Mouse (Mus musculus): ENCODE measurements at regions not wholly inside any gene's neighbourhood (a gene's known extent, or its start where the extent isn't known, plus 50 kb on each side); places are given as distances from the start of the nearest gene placed in this dataset.

DNA sequence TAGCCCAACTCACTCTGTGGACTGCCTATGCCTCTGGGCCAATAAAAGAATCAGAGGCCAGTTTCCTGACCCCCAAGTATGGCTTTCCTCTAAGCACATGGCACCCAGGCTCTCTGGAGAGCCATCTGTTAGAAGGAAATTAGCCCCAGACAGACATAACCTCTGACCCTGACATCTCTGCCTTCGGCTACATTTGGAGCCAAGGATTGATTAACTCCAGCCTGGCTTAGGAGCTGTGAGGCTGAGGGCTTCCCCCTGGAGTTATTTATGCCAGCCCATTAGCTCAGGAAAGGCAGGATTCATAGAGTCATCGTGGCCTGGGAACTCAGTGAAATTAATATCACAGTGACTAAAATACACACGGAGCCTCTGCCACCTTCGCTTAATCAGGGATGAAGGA is 137.5 kb downstream of the Wscd1 start:
- peak; percentile 11 for DNase-seq (ENCODE audit: low spot score)

DNA sequence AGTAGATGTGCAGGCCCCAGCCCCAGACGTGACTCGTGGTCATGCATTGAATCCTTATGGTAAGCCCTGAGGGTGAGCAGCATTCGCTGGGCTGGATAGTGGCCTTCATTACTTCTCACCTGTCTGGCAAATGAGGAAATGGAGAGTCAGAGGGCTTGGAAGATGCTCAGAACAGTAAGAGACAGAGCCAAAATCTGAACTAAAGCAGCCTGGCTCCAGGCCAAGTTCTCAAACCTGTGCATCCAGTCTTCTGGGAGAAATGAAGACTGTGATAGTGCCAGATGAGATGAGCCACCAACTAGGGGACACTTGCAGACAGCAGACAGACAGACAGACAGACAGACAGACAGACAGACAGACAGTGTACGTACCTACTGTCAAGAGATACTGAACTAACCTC is 137.1 kb downstream of the Wscd1 start:
- DNase-seq (ENCODE audit: low spot score): no peak

DNA sequence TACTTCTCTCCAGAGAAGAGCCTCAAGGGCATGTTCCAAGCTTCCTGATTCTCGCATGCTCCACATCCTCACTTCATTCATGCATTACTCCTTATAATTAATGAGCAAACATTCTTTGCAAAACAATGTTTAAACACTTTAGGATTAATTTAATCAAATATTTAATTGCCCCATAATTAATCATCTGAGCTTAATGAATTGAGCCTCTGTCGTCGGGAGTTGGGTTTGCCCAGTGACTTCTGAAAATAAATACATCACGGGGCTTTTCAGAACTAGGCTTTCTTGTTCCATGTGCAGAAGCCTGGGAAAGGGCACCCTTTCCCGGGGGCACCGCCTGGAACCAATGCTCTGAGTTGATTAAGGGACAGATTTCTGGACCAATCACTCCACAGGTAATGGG is 135.1 kb downstream of the Wscd1 start:
- DNase-seq (ENCODE audit: low spot score): no peak

DNA sequence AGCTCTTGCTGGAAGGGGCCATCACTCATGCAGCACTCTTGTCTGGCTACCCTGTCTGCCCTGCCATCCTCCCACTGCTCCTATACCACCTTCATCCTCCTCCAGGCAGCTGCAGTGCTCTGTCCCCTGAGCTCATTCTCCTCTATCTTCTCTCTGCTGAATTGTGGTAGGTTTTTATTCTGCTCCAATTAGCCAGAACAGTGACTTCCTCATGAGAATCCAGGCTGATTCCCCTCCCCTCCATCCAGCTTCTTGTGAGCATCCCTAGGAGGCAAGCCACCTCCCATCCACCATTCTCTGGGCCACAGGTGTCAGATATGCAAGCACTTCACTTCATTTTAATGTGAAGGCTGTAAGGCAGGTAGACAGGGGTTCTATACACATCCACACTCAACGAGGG is 132.1 kb downstream of the Wscd1 start:
- no peak for DNase-seq (ENCODE audit: low spot score)

DNA sequence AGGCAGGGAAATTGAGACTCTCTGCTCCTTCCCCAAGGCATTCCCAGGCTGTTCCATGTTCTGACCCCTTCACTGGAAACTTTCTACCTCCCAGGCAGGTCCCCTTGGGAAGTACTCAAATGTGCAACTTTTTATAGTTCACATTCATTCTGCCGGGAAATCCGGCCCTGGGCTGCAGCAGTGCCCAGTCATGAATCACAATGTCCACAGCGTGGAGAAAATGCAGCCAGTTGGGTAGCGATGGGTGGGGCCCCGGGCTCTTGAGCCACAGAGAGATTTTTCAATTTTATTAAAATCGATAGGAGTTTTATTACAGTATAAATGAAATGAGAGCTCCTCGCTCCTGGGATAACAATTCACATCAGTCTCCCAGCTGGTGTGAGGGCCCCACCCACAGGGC is 121.6 kb downstream of the Wscd1 start:
- no peak for DNase-seq (ENCODE audit: low spot score)

DNA sequence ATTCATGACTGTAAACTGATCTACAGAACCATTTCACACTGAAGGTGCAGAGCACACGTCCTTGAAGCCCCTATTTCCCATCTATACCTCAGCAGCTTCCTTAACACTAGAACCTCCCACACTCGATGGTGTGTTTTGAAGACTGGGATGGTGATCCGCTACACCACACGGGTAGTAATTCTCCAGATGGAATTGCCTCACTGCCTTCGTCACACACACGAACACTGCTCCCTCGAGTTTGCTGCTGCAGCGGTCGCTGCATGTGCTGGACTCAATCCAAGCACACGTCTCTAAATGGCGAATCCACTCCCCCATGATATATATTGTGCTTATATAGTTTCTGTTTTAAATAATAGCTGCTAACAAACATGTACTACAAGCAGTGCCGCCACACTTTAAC is 117.0 kb downstream of the Wscd1 start:
- DNase-seq (ENCODE audit: low spot score): no peak

DNA sequence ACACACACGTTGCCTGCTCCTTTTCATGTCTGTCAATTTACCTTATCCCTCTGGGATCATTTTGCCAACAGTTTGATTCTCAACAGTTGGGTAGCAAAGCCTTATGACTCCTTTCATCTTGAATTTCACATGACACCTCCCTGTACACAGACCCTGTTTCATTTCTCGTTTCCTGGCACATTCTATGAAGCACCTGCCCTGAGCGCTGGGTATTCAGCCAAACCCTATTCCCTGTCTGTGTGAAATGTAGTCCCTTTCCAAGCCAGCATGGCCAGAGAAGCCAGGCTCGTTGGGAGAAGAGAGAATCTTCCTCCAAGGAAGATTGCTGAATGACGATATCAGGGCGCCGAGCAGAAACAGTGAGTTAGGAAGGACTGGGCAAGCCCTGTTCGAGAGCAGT is 108.2 kb downstream of the Wscd1 start:
- no peak for DNase-seq (ENCODE audit: low spot score)

DNA sequence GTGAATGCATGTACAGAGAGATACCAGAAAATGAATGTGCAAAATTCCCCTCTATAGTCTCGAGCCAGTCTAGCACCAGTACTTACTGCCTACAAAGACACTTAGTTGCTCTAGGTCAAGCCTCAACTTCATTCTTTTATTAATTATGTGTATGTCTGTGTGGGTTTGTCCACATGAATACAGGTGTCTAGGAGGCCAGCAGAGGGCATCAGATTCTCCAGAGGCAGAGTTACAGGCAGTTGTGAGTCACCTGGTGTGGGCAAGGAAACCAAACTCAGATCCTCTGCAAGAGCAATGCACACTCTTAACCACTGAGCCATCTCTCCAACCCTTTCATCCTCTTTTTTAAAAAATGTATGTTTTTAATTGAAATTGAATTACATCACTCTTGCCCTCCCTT is 105.8 kb downstream of the Wscd1 start:
- DNase-seq (ENCODE audit: low spot score): no peak

DNA sequence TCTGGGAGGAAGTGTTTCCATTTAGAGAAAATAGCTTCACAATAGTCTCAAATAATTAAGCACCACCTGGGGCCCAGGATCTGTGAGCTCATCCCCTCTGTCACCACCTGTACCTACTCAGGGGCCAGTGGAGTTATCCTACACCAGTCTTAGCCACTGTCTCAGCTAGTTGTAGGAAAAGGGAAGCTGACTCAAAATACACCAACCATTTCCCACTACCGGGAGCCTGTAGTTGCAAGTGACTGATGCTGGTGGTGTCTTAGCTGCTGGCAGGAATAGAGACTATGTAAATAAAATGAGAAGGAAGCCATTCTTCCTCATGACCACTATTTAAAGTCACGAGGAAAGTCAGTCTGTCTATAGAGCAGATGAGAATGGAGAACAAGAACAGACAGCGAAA is 105.3 kb downstream of the Wscd1 start:
- no peak for DNase-seq (ENCODE audit: low spot score)

DNA sequence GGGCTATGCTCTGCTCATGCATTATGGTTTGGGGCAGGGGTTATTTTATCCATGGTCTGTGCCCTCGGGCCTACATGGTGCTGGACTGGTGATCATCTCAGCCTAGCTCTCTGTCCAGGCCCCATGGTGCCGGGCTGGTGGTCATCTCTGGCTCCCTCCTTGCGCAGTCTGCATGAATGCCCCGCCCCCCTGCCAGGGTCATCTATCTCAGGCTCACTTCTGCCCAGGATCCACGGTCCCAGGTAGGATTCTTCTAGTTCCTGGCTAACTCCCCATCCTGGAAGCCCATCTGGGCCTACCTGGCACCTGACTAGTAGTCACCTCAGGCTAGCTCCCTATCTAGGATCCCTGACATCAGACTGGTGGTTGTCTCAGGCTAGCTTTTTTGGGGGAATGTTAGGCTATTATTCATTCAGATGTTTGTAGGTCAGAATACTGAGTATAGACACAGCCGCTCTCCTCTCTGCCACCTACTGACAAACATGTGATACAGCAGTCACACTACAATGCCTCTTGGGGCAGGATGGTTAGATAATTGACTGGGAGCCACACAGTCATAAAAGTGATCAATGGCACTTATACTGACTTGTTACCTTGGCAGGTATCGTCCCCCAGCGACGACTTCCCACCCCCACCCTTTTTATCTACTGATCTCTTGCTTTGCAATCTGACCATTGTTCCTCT is 98.1 kb downstream of the Wscd1 start:
- DNase-seq (ENCODE audit: low spot score): no peak

DNA sequence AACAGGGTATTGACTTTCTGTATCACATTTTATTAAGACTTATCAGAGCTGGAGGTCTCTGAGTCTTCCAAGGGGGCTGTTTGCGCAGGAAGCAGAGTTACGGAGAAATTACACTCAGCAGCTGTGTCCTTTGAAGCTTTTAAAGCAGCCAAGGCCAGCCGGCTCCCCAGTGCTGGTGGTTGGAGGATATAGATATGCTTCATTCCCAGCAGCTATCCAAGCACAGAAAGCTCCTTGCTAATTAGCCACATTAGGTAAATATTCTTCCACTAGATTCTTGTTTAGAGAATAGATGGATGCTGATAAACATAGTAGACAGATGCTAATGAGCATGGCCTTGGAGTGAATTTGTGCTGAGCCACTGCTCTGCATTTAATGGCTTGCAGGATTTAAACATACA is 96.8 kb downstream of the Wscd1 start:
- DNase-seq (ENCODE audit: low spot score): no peak

DNA sequence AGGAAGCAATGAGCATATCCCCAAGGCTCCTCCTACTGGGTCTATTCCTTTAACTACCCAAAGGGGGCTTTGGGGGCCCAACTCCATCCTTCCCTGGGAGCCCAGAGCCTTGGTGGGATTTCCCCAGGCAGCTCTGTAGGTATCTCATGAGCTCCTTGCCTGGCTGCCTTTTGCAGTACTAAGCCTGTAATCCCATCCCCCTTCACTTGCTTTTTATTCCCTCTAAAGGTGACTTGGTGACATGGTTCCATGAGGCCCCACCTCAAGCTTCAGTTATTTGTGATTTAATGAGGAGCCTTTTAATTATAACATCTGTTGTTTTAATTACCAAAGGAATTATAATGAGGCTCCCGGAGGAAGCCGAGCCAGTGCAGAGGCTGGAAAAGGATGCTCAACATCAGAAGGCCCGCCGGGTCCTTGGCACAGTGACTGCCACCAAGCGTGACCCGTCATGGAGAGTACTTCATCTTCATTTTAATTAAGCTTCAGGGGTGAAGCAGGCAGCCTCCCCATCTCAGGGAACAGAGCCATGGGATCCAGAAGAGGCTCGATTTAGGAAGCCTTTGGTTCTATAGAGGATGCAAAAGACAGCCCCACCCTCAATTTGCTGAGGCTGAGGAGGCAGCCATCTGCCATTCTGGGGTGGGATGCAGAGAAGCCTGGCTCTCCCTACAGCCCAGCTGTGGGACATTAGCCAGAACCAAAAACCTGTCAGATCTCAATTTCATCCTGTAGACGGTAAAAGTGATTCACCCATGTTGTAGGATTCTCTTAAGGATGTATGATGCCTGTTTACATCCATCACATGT is 91.1 kb downstream of the Wscd1 start:
- DNase-seq (ENCODE audit: low spot score): no peak
